Mouse (Mus musculus) stomach, postnatal 0 days (tissue): Measurements from ENCODE around the gene Pwwp2a. TPM values are rescaled to one million over a fixed set of nuclear protein-coding genes. Genes with fewer than 3 reads are reported as not detected.

Source experiments
- ATAC-seq: fragments of 200-750 bp; cut with Nextera tagmentation; 2 replicates; pipeline ENCODE4 v1.8.0; 2017; ENCODE audit not compliant: low FRiP score, low TSS enrichment
- DNase-seq: peaks from one replicate; pipeline ENCODE4 v3.0.0-alpha.2; 2016; ENCODE audit warnings: low spot score
- H3K27ac ChIP-seq: fragments of 300-500 bp; sonication (generic); replicated peaks from 2 replicates; pipeline ENCODE4 v1.5.1; 2014; ENCODE audit warnings: mild to moderate bottlenecking, control low read depth
- H3K27me3 ChIP-seq: fragments of 300-500 bp; sonication (generic); 2 replicates; pipeline ENCODE4 v1.6.1; 2014; ENCODE audit warnings: low read length; ENCODE audit not compliant: control insufficient read depth, insufficient read depth
- H3K36me3 ChIP-seq: fragments of 300-500 bp; sonication (generic); 2 replicates; pipeline ENCODE4 v1.6.1; 2014; ENCODE audit warnings: low read length, mixed read lengths; ENCODE audit not compliant: control insufficient read depth, insufficient read depth
- H3K4me1 ChIP-seq: fragments of 300-500 bp; sonication (generic); replicated peaks from 2 replicates; pipeline ENCODE4 v1.6.1; 2014; ENCODE audit warnings: antibody characterized with exemption; ENCODE audit not compliant: control insufficient read depth, insufficient read depth
- H3K4me2 ChIP-seq: fragments of 300-500 bp; sonication (generic); replicated peaks from 2 replicates; pipeline ENCODE4 v1.6.1; 2014; ENCODE audit warnings: low read depth, mild to moderate bottlenecking, control low read depth, moderate library complexity
- H3K4me3 ChIP-seq: fragments of 300-500 bp; sonication (generic); 2 replicates; pipeline ENCODE4 v1.5.1; 2014; ENCODE audit warnings: low read depth, low read length, control low read depth
- H3K9ac ChIP-seq: fragments of 300-500 bp; sonication (generic); 2 replicates; pipeline ENCODE4 v1.6.1; 2014; ENCODE audit warnings: mild to moderate bottlenecking, low read length, control low read depth, mixed read lengths
- H3K9me3 ChIP-seq: fragments of 300-500 bp; sonication (generic); 2 replicates; pipeline ENCODE4 v1.6.1; 2016; ENCODE audit warnings: low read length; ENCODE audit not compliant: control insufficient read depth
- CTCF ChIP-seq: IDR thresholded peaks from 2 replicates; pipeline ENCODE4 v1.5.1; 2016; ENCODE audit warnings: antibody characterized with exemption, low read depth, mild to moderate bottlenecking, moderate library complexity
- EP300 ChIP-seq: optimal IDR thresholded peaks from 2 replicates; pipeline ENCODE3; 2016; ENCODE audit warnings: antibody characterized with exemption
- WGBS: fragments of 180-500 bp; shearing (Covaris S2); extraction: QIAGEN DNeasy Blood & Tissue Kit; methylation state at CpG from one replicate; pipeline ENCODE4 v1.1.7; 2014; 5-methylcytosine and 5-hydroxymethylcytosine counted together
- polyA plus RNA-seq: library from polyadenylated mRNA; unstranded; fragments of >200 nt; fragmentation: Nextera tagmentation; extraction: Ambion mirVana; gene quantifications from 2 replicates; pipeline ENCODE4 v1.2.1, GENCODE M21; 2015

The Pwwp2a gene
- polyA plus RNA-seq, 1 experiment from 2014 or later = 11.3 TPM

DNA sequence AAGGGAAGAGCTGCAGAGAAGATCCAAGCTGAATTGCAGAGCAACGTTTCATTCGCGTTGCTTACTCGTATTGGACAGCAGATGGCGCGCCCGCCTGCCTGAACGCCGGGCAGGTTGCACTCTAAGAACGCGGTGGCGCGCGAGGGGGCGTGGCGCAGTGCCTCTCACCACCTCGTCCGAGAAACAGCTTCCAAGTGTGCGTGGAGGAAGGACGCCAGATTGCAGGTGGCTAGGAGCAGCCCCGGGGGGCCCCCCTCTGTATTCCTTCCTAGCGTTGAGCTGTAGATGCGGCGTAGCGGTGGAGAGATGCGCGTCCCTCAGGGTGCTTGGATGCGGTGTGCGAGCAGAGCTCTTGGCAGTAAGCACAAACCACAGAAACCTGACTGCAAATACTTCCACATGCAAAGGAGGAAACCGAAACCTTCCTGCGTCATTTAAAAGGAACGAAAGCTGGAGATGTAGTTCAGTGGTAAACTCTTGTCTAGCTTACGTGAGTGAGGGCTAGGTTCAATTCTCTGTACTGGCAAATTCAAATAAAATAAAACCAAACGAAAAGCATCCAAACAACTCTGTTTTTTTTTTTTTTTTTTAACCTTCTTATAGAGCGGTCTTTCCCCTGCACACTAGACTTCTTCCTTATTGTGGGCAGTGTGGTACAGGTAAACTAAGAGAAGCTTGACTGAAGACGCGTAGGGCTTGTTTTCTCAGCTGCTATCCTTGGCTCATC, 85.3 kb downstream of the Pwwp2a start:
- H3K4me3 ChIP-seq = peak overlapping the region; percentile 46
- DNase-seq (peak; percentile 89), ATAC-seq (peak; percentile 82)
- H3K4me1 ChIP-seq = no peaks in the 10 kb centered on the region
- WGBS = 6% methylated on average over 37 of the region's 37 CpGs
- H3K36me3 ChIP-seq = no peaks in the 10 kb centered on the region
- H3K9ac ChIP-seq = no peak overlapping the region
- no peak overlapping the region for H3K27ac ChIP-seq
- TF ChIP-seq EP300 (no peak), CTCF (peak; percentile 97)
- H3K9me3 ChIP-seq = no peaks in the 10 kb centered on the region
- peak overlapping the region; percentile 73 for H3K4me2 ChIP-seq
- H3K27me3 ChIP-seq = no peaks in the 10 kb centered on the region

DNA sequence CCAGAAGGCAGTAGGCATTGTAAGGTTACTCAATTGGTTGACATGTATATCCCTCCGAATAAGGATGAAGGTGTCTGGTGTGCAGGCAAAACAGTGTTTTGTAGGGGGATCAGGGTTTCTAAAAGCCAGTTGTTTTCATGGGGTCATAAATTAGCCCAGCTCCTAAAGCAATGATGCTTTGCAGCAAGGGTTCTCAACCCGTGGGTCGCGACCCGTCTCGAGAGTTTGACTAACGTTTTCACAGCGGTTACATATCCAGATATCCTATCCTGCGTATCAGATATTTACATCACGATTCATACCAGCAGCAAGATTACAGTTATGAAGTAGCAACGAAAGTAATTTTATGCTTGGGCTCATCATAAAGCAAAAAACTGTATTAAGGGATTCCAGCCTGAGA, 86.0 kb downstream of the Pwwp2a start:
- Histone ChIP-seq H3K4me1 (no peaks in the 10 kb centered on the region), H3K4me2 (no peak overlapping the region), H3K27me3 (no peaks in the 10 kb centered on the region), H3K4me3 (no peak overlapping the region), H3K27ac (no peak overlapping the region), H3K36me3 (no peaks in the 10 kb centered on the region), H3K9ac (no peak overlapping the region), H3K9me3 (no peaks in the 10 kb centered on the region)
- no peak for TF ChIP-seq CTCF
- no peak for TF ChIP-seq EP300
- no peak for ATAC-seq
- DNase-seq = no peak
- 66% methylated on average over 11 of the region's 11 CpGs for WGBS

DNA sequence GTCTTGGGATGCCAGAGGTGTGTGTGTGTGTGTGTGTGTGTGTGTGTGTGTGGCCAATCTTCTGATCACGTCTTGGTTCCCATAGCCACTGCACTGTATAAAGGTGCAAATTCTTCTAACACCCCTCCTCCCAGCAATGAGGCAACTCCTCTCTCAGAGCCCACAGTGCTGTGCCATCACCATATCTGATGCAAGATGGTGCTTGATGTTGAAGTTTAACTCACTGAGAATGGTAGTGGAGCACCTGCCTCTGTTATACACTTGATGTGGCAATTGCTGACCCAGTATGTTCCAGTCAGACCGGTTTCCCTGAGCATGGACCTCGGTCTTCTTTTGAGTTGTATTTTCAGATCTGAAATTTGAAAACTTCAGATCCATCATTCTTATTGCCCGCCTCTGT, 88.3 kb downstream of the Pwwp2a start:
- Histone ChIP-seq H3K4me1 (no peaks in the 10 kb centered on the region), H3K4me2 (no peak overlapping the region), H3K27me3 (no peaks in the 10 kb centered on the region), H3K9ac (no peak overlapping the region), H3K27ac (no peak overlapping the region), H3K4me3 (no peak overlapping the region), H3K36me3 (no peaks in the 10 kb centered on the region), H3K9me3 (no peaks in the 10 kb centered on the region)
- DNase-seq (no peak), ATAC-seq (no peak)
- 74% methylated on average over 4 of the region's 4 CpGs for WGBS
- TF ChIP-seq CTCF (no peak), EP300 (no peak)

Other genes with a start within 250 kb of the Pwwp2a start
- 38.1 and 39.3 TPM in 2 replicates for gene Slu7, start 248.3 kb upstream of the Pwwp2a start, polyA plus RNA-seq
- 18.0 and 19.8 TPM in 2 replicates for gene C1qtnf2, start 207.7 kb upstream of the Pwwp2a start, polyA plus RNA-seq
- gene Ccnjl, start 153.2 kb upstream of the Pwwp2a start, polyA plus RNA-seq = 5.2 and 5.5 TPM in 2 replicates
- gene 4933415A04Rik, start 95.0 kb upstream of the Pwwp2a start, polyA plus RNA-seq = 2.4 TPM in 2 replicates
- gene Fabp6, start 80.5 kb upstream of the Pwwp2a start, polyA plus RNA-seq = 5.9 and 7.6 TPM in 2 replicates
- 54.7 TPM in 2 replicates for gene Ttc1, start 66.0 kb downstream of the Pwwp2a start, polyA plus RNA-seq
- 0.10 TPM in 2 replicates for gene Adra1b, start 219.2 kb downstream of the Pwwp2a start, polyA plus RNA-seq